Mouse (Mus musculus): ENCODE measurements around the gene Flii. TPM values are rescaled to one million over a fixed set of nuclear protein-coding genes. Genes with fewer than 3 reads are reported as not detected.

The Flii gene
- polyA plus RNA-seq, 1 experiment from 2014 or later: 75.1 TPM

DNA sequence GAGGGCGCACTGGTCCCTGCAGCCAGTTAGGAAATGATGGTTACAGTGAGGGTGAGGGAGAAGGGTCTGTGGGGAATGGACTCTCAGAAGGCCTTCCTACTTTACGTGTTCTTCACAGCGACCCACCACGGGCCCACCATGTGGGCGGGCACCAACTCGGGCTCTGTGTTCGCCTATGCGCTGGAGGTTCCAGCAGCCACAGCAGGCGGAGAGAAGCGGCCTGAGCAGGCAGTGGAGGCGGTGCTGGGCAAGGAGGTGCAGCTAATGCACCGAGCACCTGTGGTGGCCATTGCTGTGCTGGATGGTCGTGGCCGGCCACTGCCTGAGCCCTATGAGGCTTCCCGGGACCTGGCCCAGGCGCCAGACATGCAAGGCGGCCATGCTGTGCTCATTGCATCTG lies 15.8 kb downstream of the Flii start:
- Histone ChIP-seq H3K27ac (ENCODE audit: low read depth, low read length) (no peak overlapping the region), H3K4me1 (ENCODE audit: control insufficient read depth, insufficient read depth, low read length) (no peaks in the 10 kb centered on the region), H3K36me3 (ENCODE audit: control insufficient read depth, insufficient read depth, low read length) (peaks cover 62% of the 10 kb centered on the region), H3K4me3 (ENCODE audit: low read depth, low read length) (no peak overlapping the region), H3K27me3 (ENCODE audit: control insufficient read depth, insufficient read depth, low read length) (no peaks in the 10 kb centered on the region), H3K9ac (ENCODE audit: low read length) (no peak overlapping the region), H3K4me2 (ENCODE audit: low read depth) (no peak overlapping the region), H3K9me3 (ENCODE audit: control insufficient read depth, low read length) (no peaks in the 10 kb centered on the region)
- 96% methylated on average over 15 of the region's 17 CpGs for WGBS
- DNase-seq (ENCODE audit: low spot score) (no peak), ATAC-seq (ENCODE audit: insufficient read depth, low FRiP score, low TSS enrichment) (no peak)

DNA sequence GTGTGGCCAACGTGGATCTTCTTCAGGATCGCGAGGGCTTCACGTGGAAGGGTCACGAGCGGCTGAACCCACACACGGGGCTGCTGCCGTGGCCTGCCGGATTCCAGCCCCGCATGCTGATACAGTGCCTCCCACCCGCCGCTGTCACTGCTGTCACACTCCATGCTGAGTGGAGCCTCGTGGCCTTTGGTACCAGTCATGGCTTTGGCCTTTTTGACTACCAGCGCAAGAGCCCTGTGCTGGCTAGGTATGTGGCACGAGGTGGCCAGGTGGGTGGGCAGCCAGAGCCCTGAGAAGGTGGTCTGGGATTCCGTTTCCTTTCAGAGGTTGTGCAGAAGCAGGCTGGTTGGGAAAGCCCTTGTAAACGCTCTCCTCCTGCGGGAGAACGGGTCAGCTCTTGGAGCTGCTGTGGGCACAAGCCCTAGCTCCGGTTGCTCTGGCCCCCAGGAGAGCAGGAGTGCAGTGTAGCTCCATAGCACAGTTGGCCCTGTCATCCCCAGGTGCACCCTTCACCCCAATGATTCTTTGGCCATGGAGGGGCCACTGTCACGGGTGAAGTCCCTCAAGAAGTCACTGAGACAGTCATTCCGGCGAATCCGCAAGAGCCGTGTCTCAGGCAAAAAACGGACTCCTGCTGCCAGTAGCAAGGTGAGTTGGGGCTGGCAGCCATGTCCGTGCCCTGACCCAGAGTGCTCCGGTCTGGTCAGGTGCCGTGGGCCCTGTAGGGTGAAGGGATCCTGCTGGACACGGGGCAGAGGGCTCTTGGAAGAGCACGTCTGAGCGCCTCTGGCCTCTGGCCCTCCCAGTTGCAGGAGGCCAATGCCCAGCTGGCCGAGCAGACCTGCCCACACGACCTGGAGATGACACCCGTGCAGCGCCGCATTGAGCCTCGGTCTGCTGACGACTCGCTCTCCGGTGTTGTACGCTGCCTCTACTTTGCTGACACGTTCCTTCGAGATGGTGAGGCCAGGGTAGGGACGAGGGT lies 17.3 kb downstream of the Flii start:
- DNase-seq (ENCODE audit: low spot score): no peak
- 95% methylated on average over 45 of the region's 45 CpGs for WGBS
- H3K4me1 ChIP-seq (ENCODE audit: control insufficient read depth, insufficient read depth, low read length): no peaks in the 10 kb centered on the region

DNA sequence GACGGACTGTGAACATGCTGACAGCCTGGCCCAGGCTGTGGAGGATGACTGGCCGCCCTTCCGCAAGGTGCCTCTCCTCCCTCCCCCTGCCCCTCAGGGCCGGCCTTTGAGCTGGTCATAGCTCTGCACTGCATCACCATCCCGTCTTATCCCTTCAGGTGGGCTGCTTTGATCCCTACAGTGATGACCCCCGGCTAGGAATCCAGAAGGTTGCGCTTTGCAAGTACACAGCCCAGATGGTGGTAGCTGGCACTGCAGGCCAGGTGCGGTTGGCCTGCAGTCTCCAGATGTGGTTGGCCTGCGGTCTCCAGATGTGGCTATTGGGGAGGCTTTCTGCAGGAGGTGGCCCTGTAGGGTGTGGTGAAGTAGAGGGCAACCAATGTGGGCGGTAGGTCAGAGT lies 18.4 kb downstream of the Flii start:
- Histone ChIP-seq H3K36me3 (ENCODE audit: control insufficient read depth, insufficient read depth, low read length) (peaks cover 61% of the 10 kb centered on the region), H3K27me3 (ENCODE audit: control insufficient read depth, insufficient read depth, low read length) (no peaks in the 10 kb centered on the region), H3K4me1 (ENCODE audit: control insufficient read depth, insufficient read depth, low read length) (no peaks in the 10 kb centered on the region), H3K9me3 (ENCODE audit: control insufficient read depth, low read length) (no peaks in the 10 kb centered on the region), H3K27ac (ENCODE audit: low read depth, low read length) (no peak overlapping the region), H3K4me3 (ENCODE audit: low read depth, low read length) (no peak overlapping the region), H3K4me2 (ENCODE audit: low read depth) (no peak overlapping the region), H3K9ac (ENCODE audit: low read length) (no peak overlapping the region)
- 83% methylated on average over 10 of the region's 10 CpGs for WGBS
- DNase-seq (ENCODE audit: low spot score): no peak
- ATAC-seq (ENCODE audit: insufficient read depth, low FRiP score, low TSS enrichment): no peak

More for the DNA sequence above, 17.3 kb downstream of the Flii start:
- Histone ChIP-seq H3K27ac (ENCODE audit: low read depth, low read length) (no peak overlapping the region), H3K9ac (ENCODE audit: low read length) (no peak overlapping the region), H3K27me3 (ENCODE audit: control insufficient read depth, insufficient read depth, low read length) (no peaks in the 10 kb centered on the region), H3K9me3 (ENCODE audit: control insufficient read depth, low read length) (no peaks in the 10 kb centered on the region), H3K4me3 (ENCODE audit: low read depth, low read length) (no peak overlapping the region), H3K4me2 (ENCODE audit: low read depth) (no peak overlapping the region), H3K36me3 (ENCODE audit: control insufficient read depth, insufficient read depth, low read length) (peaks cover 62% of the 10 kb centered on the region)
- ATAC-seq (ENCODE audit: insufficient read depth, low FRiP score, low TSS enrichment): no peak

- H3K36me3 ChIP-seq (ENCODE audit: control insufficient read depth, insufficient read depth, low read length): peaks cover 52% of the 10 kb centered on the region
- 88% methylated on average over 3 of the region's 3 CpGs for WGBS
- H3K4me3 ChIP-seq (ENCODE audit: low read depth, low read length): no peak overlapping the region
- no peaks in the 10 kb centered on the region for H3K9me3 ChIP-seq (ENCODE audit: control insufficient read depth, low read length)
- no peak overlapping the region for H3K9ac ChIP-seq (ENCODE audit: low read length)
- DNase-seq (ENCODE audit: low spot score): no peak
- ATAC-seq (ENCODE audit: insufficient read depth, low FRiP score, low TSS enrichment): no peak
- H3K4me2 ChIP-seq (ENCODE audit: low read depth): no peak overlapping the region
- no peak overlapping the region for H3K27ac ChIP-seq (ENCODE audit: low read depth, low read length)
- 0 out of 2 replicates have a peak, but pooled peaks cover 2% of the 10 kb centered on the region for H3K4me1 ChIP-seq (ENCODE audit: control insufficient read depth, insufficient read depth, low read length)
- no peaks in the 10 kb centered on the region for H3K27me3 ChIP-seq (ENCODE audit: control insufficient read depth, insufficient read depth, low read length)
Measured at GRCm38 (mm10) chr11:60707672-60708071, 19.4 kb downstream of the Flii start.

DNA sequence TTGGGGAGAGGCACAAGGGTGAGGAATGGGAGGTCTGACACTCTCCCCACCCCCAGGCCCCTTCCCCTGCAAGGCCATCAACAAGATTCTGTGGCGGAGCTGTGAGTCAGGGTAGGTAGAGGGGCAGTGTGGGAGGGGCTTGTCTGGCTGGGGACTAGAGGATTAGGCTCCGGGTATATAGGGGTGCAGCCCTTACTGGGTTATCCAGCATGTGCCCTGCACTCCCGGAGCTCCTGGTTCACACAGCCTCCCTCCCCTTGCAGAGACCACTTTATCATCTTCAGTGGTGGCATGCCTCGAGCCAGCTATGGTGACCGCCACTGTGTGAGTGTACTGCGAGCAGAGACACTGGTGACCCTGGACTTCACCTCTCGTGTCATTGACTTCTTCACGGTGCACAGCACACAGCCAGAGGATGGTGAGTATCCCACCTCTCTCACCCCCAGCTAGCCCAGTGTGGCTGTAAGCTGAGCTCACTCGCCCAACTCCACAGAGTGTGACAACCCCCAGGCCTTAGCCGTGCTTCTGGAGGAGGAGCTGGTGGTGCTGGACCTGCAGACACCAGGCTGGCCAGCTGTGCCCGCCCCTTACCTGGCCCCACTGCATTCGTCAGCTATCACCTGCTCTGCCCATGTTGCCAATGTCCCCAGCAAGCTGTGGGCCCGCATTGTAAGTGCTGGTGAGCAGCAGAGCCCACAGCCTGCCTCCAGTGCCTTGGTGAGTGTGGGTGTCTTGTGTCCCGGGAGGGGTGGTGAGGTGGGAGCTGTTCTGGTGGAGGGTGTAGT lies 20.2 kb downstream of the Flii start:
- Histone ChIP-seq H3K27ac (ENCODE audit: low read depth, low read length) (no peak overlapping the region), H3K9ac (ENCODE audit: low read length) (no peak overlapping the region), H3K36me3 (ENCODE audit: control insufficient read depth, insufficient read depth, low read length) (peaks cover 47% of the 10 kb centered on the region), H3K9me3 (ENCODE audit: control insufficient read depth, low read length) (no peaks in the 10 kb centered on the region), H3K4me1 (ENCODE audit: control insufficient read depth, insufficient read depth, low read length) (peaks cover 2% of the 10 kb centered on the region; the same call in 1 of the 2 replicates), H3K4me3 (ENCODE audit: low read depth, low read length) (no peak overlapping the region), H3K27me3 (ENCODE audit: control insufficient read depth, insufficient read depth, low read length) (no peaks in the 10 kb centered on the region), H3K4me2 (ENCODE audit: low read depth) (no peak overlapping the region)
- WGBS: 89% methylated on average over 14 of the region's 14 CpGs
- no peak for ATAC-seq (ENCODE audit: insufficient read depth, low FRiP score, low TSS enrichment)
- no peak for DNase-seq (ENCODE audit: low spot score)

GRCm38 (mm10) chr11:60706076-60706475 lies 21.0 kb downstream of the Flii start:
- Histone ChIP-seq H3K9ac (ENCODE audit: low read length) (no peak overlapping the region), H3K4me2 (ENCODE audit: low read depth) (no peak overlapping the region), H3K4me3 (ENCODE audit: low read depth, low read length) (no peak overlapping the region), H3K9me3 (ENCODE audit: control insufficient read depth, low read length) (no peaks in the 10 kb centered on the region), H3K27me3 (ENCODE audit: control insufficient read depth, insufficient read depth, low read length) (no peaks in the 10 kb centered on the region), H3K4me1 (ENCODE audit: control insufficient read depth, insufficient read depth, low read length) (peaks cover 7% of the 10 kb centered on the region), H3K27ac (ENCODE audit: low read depth, low read length) (no peak overlapping the region), H3K36me3 (ENCODE audit: control insufficient read depth, insufficient read depth, low read length) (peaks cover 40% of the 10 kb centered on the region)
- no peak for DNase-seq (ENCODE audit: low spot score)
- 92% methylated on average over 7 of the region's 7 CpGs for WGBS
- no peak for ATAC-seq (ENCODE audit: insufficient read depth, low FRiP score, low TSS enrichment)

GRCm38 (mm10) chr11:60705255-60705654 lies 21.8 kb downstream of the Flii start:
- Histone ChIP-seq H3K27ac (ENCODE audit: low read depth, low read length) (no peak overlapping the region), H3K4me3 (ENCODE audit: low read depth, low read length) (no peak overlapping the region), H3K27me3 (ENCODE audit: control insufficient read depth, insufficient read depth, low read length) (no peaks in the 10 kb centered on the region), H3K36me3 (ENCODE audit: control insufficient read depth, insufficient read depth, low read length) (peaks cover 38% of the 10 kb centered on the region), H3K4me2 (ENCODE audit: low read depth) (no peak overlapping the region), H3K4me1 (ENCODE audit: control insufficient read depth, insufficient read depth, low read length) (peaks cover 14% of the 10 kb centered on the region), H3K9me3 (ENCODE audit: control insufficient read depth, low read length) (no peaks in the 10 kb centered on the region), H3K9ac (ENCODE audit: low read length) (no peak overlapping the region)
- no peak for DNase-seq (ENCODE audit: low spot score)
- ATAC-seq (ENCODE audit: insufficient read depth, low FRiP score, low TSS enrichment): no peak
- 92% methylated on average over 3 of the region's 3 CpGs for WGBS

GRCm38 (mm10) chr11:60704023-60704880 lies 22.8 kb downstream of the Flii start:
- H3K27ac ChIP-seq (ENCODE audit: low read depth, low read length): no peak overlapping the region
- H3K9me3 ChIP-seq (ENCODE audit: control insufficient read depth, low read length): no peaks in the 10 kb centered on the region
- H3K4me3 ChIP-seq (ENCODE audit: low read depth, low read length): no peak overlapping the region
- H3K36me3 ChIP-seq (ENCODE audit: control insufficient read depth, insufficient read depth, low read length): peaks cover 30% of the 10 kb centered on the region
- H3K27me3 ChIP-seq (ENCODE audit: control insufficient read depth, insufficient read depth, low read length): no peaks in the 10 kb centered on the region
- H3K4me1 ChIP-seq (ENCODE audit: control insufficient read depth, insufficient read depth, low read length): peaks cover 15% of the 10 kb centered on the region
- H3K9ac ChIP-seq (ENCODE audit: low read length): no peak overlapping the region
- ATAC-seq (ENCODE audit: insufficient read depth, low FRiP score, low TSS enrichment) (no peak), DNase-seq (ENCODE audit: low spot score) (no peak)
- WGBS: 96% methylated on average over 19 of the region's 19 CpGs
- H3K4me2 ChIP-seq (ENCODE audit: low read depth): no peak overlapping the region
